Mouse (Mus musculus): ENCODE results near the gene Bcl9. TPM values are rescaled to one million over a fixed set of nuclear protein-coding genes. Genes with fewer than 3 reads are reported as not detected.

Gene Bcl9
- total and polyA plus RNA-seq, 3 experiments = 1.1 to 13.5 (median 3.3) TPM

- H3K27ac ChIP-seq (ENCODE audit: insufficient read depth, low read depth) = no peak overlapping the region
- dilution Hi-C loops (cut with MboI; ENCODE audit: extremely low pct_ligation_motif_present, extremely low pct_unique_long_range_greater_than_20kb, low sequenced_read_pairs) (no loop called here), in situ Hi-C loops (cut with MboI; ENCODE audit: low pct_ligation_motif_present, low pct_unique_long_range_greater_than_20kb, low sequenced_read_pairs) (no loop called here)
- H3K4me3 ChIP-seq (replicated peaks in 1 of 3; ENCODE audit: low read depth in 2 of 3, low read length in 2 of 3, poor library complexity in 1 of 3) = no peak overlapping the region
- no peak overlapping the region for H3K9ac ChIP-seq (ENCODE audit: insufficient read depth, low read depth)
- H3K27me3 ChIP-seq (replicated peaks) = peaks cover 2% of the 10 kb centered on the region
- no peak for TF ChIP-seq CHD2 (IDR thresholded peaks at IDR 0.05; ENCODE audit: low read length)
- TF ChIP-seq JUN (IDR thresholded peaks at IDR 0.05; ENCODE audit: insufficient read depth, low read depth, low read length) = no peak
- H3K36me3 ChIP-seq (replicated peaks in 1 of 2; ENCODE audit: control insufficient read depth in 1 of 2, insufficient read depth in 1 of 2, low read length in 1 of 2) = peaks cover 0 to 16% of the 10 kb centered on the region in 2 experiments
- DNase-seq (ENCODE audit: extremely low read depth) = no peak
- H3K79me2 ChIP-seq (replicated peaks; ENCODE audit: control insufficient read depth, extremely low read depth, insufficient read depth, poor library complexity, severe bottlenecking) = no peaks in the 10 kb centered on the region
- no peaks in the 10 kb centered on the region for H3K9me3 ChIP-seq (replicated peaks; ENCODE audit: low read length)
- H3K4me2 ChIP-seq (ENCODE audit: insufficient read depth, low read depth, poor library complexity, severe bottlenecking) = 0 out of 2 replicates have a peak overlapping the region, but pooled peaks have one; percentile 48
- peaks cover 4 to 5% of the 10 kb centered on the region in 2 experiments; a peak in 2 of 4 replicates for H3K4me1 ChIP-seq (ENCODE audit: control insufficient read depth in 1 of 2, insufficient read depth in 2 of 2)
These were observed 117.2 kb downstream of the Bcl9 start for GRCm38 (mm10) chr3:97180527-97180926.

- Histone ChIP-seq H3K9ac (ENCODE audit: insufficient read depth, low read depth) (no peak overlapping the region), H3K27ac (ENCODE audit: insufficient read depth, low read depth) (no peak overlapping the region), H3K4me3 (replicated peaks in 1 of 3; ENCODE audit: low read depth in 2 of 3, low read length in 2 of 3, poor library complexity in 1 of 3) (no peak overlapping the region), H3K4me2 (ENCODE audit: insufficient read depth, low read depth, poor library complexity, severe bottlenecking) (no peak overlapping the region), H3K27me3 (replicated peaks) (peaks cover 2% of the 10 kb centered on the region), H3K4me1 (ENCODE audit: control insufficient read depth in 1 of 2, insufficient read depth in 2 of 2) (peaks cover 4 to 5% of the 10 kb centered on the region in 2 experiments; a peak in 2 of 4 replicates), H3K9me3 (replicated peaks; ENCODE audit: low read length) (no peaks in the 10 kb centered on the region), H3K79me2 (replicated peaks; ENCODE audit: control insufficient read depth, extremely low read depth, insufficient read depth, poor library complexity, severe bottlenecking) (no peaks in the 10 kb centered on the region), H3K36me3 (replicated peaks in 1 of 2; ENCODE audit: control insufficient read depth in 1 of 2, insufficient read depth in 1 of 2, low read length in 1 of 2) (peaks cover 0 to 23% of the 10 kb centered on the region in 2 experiments)
- in situ Hi-C loops (cut with MboI; ENCODE audit: low pct_ligation_motif_present, low pct_unique_long_range_greater_than_20kb, low sequenced_read_pairs) (loop anchor here (10.0 kb wide), 1 partner anchor 244 kb away; no protein-coding TSS in a partner anchor), dilution Hi-C loops (cut with MboI; ENCODE audit: extremely low pct_ligation_motif_present, extremely low pct_unique_long_range_greater_than_20kb, low sequenced_read_pairs) (no loop called here)
- TF ChIP-seq MEF2A (IDR thresholded peaks at IDR 0.05; ENCODE audit: borderline replicate concordance, low read depth, low read length) = no peak
- no peak for TF ChIP-seq MAZ (IDR thresholded peaks at IDR 0.05; ENCODE audit: low read depth, low read length)
- no peak for TF ChIP-seq ELF1 (IDR thresholded peaks at IDR 0.05; ENCODE audit: low read depth, low read length)
- no peak for TF ChIP-seq ETS1 (conservative IDR thresholded peaks at IDR 0.05; ENCODE audit: low read depth, low read length)
- TF ChIP-seq CHD2 (IDR thresholded peaks at IDR 0.05; ENCODE audit: low read length) = no peak
- TF ChIP-seq BHLHE40 (IDR thresholded peaks at IDR 0.05; ENCODE audit: low read depth, low read length) = no peak
- no peak for TF ChIP-seq ZNF384 (IDR thresholded peaks at IDR 0.05; ENCODE audit: low read depth, low read length)
- no peak for TF ChIP-seq ZMIZ1 (IDR thresholded peaks at IDR 0.05; ENCODE audit: low read depth, low read length)
- TF ChIP-seq MAX (IDR thresholded peaks at IDR 0.05; ENCODE audit: low read length) = no peak
- no peak for TF ChIP-seq ZKSCAN1 (IDR thresholded peaks at IDR 0.05; ENCODE audit: borderline replicate concordance, low read depth, low read length)
- no peak for TF ChIP-seq NELFE (IDR thresholded peaks at IDR 0.05; ENCODE audit: low read depth, low read length)
- no peak for TF ChIP-seq EP300 (IDR thresholded peaks at IDR 0.05; ENCODE audit: low read length)
- TF ChIP-seq JUN (IDR thresholded peaks at IDR 0.05; ENCODE audit: insufficient read depth, low read depth, low read length) = no peak
- no peak for DNase-seq (ENCODE audit: extremely low read depth)
These were observed 118.8 kb downstream of the Bcl9 start for GRCm38 (mm10) chr3:97178885-97179284.

- dilution Hi-C loops (cut with MboI; ENCODE audit: extremely low pct_ligation_motif_present, extremely low pct_unique_long_range_greater_than_20kb, low sequenced_read_pairs) = no loop called here
- Histone ChIP-seq H3K27ac (ENCODE audit: insufficient read depth, low read depth) (no peak overlapping the region), H3K79me2 (replicated peaks; ENCODE audit: control insufficient read depth, extremely low read depth, insufficient read depth, poor library complexity, severe bottlenecking) (no peaks in the 10 kb centered on the region), H3K36me3 (replicated peaks in 1 of 2; ENCODE audit: control insufficient read depth in 1 of 2, insufficient read depth in 1 of 2, low read length in 1 of 2) (peaks cover 2 to 55% of the 10 kb centered on the region in 2 experiments), H3K4me1 (ENCODE audit: control insufficient read depth in 1 of 2, insufficient read depth in 2 of 2) (peaks cover 0 to 8% of the 10 kb centered on the region in 2 experiments; a peak in 2 of 4 replicates), H3K4me2 (ENCODE audit: insufficient read depth, low read depth, poor library complexity, severe bottlenecking) (no peak overlapping the region), H3K9me3 (replicated peaks; ENCODE audit: low read length) (no peaks in the 10 kb centered on the region), H3K4me3 (replicated peaks in 1 of 3; ENCODE audit: low read depth in 2 of 3, low read length in 2 of 3, poor library complexity in 1 of 3) (no peak overlapping the region), H3K9ac (ENCODE audit: insufficient read depth, low read depth) (no peak overlapping the region), H3K27me3 (replicated peaks) (no peaks in the 10 kb centered on the region)
- in situ Hi-C loops (cut with MboI; ENCODE audit: low pct_ligation_motif_present, low pct_unique_long_range_greater_than_20kb, low sequenced_read_pairs) = loop anchor here (10.0 kb wide), 1 partner anchor 238 kb away; no protein-coding TSS in a partner anchor
- TF ChIP-seq TBP (conservative IDR thresholded peaks at IDR 0.05; ENCODE audit: low read depth, low read length) (no peak), EP300 (IDR thresholded peaks at IDR 0.05; ENCODE audit: low read length) (no peak), NELFE (IDR thresholded peaks at IDR 0.05; ENCODE audit: low read depth, low read length) (no peak), TCF12 (IDR thresholded peaks at IDR 0.05; ENCODE audit: low read depth, low read length) (no peak), MXI1 (IDR thresholded peaks at IDR 0.05; ENCODE audit: low read depth, low read length) (no peak), MAZ (IDR thresholded peaks at IDR 0.05; ENCODE audit: low read depth, low read length) (no peak), MYC (IDR thresholded peaks at IDR 0.05; ENCODE audit: low read depth, low read length) (no peak), SMC3 (IDR thresholded peaks at IDR 0.05; ENCODE audit: low read depth, low read length) (no peak), HCFC1 (IDR thresholded peaks at IDR 0.05; ENCODE audit: low read depth, low read length) (no peak), ZMIZ1 (IDR thresholded peaks at IDR 0.05; ENCODE audit: low read depth, low read length) (no peak), BHLHE40 (IDR thresholded peaks at IDR 0.05; ENCODE audit: low read depth, low read length) (no peak), RAD21 (IDR thresholded peaks at IDR 0.05; ENCODE audit: low read depth, low read length) (no peak), ZNF384 (IDR thresholded peaks at IDR 0.05; ENCODE audit: low read depth, low read length) (no peak), JUN (IDR thresholded peaks at IDR 0.05; ENCODE audit: insufficient read depth, low read depth, low read length) (no peak), SIN3A (IDR thresholded peaks at IDR 0.05; ENCODE audit: low read length) (no peak), MAFK (IDR thresholded peaks at IDR 0.05; ENCODE audit: insufficient replicate concordance, low read length) (no peak)
- no peak for DNase-seq (ENCODE audit: extremely low read depth)
These were observed 125.1 kb downstream of the Bcl9 start for GRCm38 (mm10) chr3:97172632-97173031.

Measured in CH12.LX (cell line).